Mouse (Mus musculus): ENCODE data around the gene Ranbp17. TPM values are rescaled to one million over a fixed set of nuclear protein-coding genes. Genes with fewer than 3 reads are reported as not detected.
A peak's percentile ranks its signal among the peaks of the same experiment; 100 is the strongest.

Ranbp17 gene
- polyA plus RNA-seq, 1 experiment from 2014 or later, result 12.2 TPM

- ATAC-seq (ENCODE audit: insufficient number of reproducible peaks, insufficient read depth, low FRiP score, low TSS enrichment, low read depth), result no peak
- Histone ChIP-seq H3K9me3 (no peaks in the 10 kb centered on the region), H3K36me3 (no peaks in the 10 kb centered on the region), H3K4me2 (no peak overlapping the region), H3K4me1 (replicated peaks) (no peaks in the 10 kb centered on the region), H3K27ac (no peak overlapping the region), H3K9ac (replicated peaks) (no peak overlapping the region), H3K4me3 (replicated peaks) (no peak overlapping the region), H3K27me3 (no peaks in the 10 kb centered on the region)
- 62% methylated on average over 3 of the region's 3 CpGs for WGBS
Observed at GRCm38 (mm10) chr11:33234134-33234533, 279.4 kb downstream of the Ranbp17 start.

DNA sequence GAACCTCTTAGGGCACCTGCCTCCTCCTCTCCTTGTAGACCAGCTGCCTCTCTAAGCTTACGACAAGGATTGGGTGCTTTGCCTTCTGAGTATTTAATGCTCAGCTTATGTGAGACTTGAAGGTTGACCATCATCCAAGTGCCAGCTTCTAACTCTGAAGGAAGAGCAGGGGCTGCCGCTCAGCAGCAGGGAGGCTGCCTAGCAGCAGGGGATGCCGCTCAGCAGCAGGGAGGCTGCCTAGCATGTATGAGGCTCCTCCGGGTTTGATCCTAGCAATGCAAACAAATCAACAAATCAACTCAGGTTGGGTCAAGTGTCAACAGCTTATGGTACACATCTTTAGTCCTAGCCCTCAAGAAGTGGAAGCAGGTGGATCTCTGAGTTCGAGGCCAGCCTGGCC lies 281.5 kb downstream of the Ranbp17 start:
- no peak for ATAC-seq (ENCODE audit: insufficient number of reproducible peaks, insufficient read depth, low FRiP score, low TSS enrichment, low read depth)
- Histone ChIP-seq H3K27ac (no peak overlapping the region), H3K36me3 (no peaks in the 10 kb centered on the region), H3K9ac (replicated peaks) (no peak overlapping the region), H3K4me1 (replicated peaks) (no peaks in the 10 kb centered on the region), H3K4me3 (replicated peaks) (no peak overlapping the region), H3K27me3 (no peaks in the 10 kb centered on the region), H3K4me2 (no peak overlapping the region), H3K9me3 (no peaks in the 10 kb centered on the region)
- 75% methylated on average over 5 of the region's 5 CpGs for WGBS

- H3K4me2 ChIP-seq, result no peak overlapping the region
- no peak for ATAC-seq (ENCODE audit: insufficient number of reproducible peaks, insufficient read depth, low FRiP score, low TSS enrichment, low read depth)
Observed at GRCm38 (mm10) chr11:33228186-33228585, 285.4 kb downstream of the Ranbp17 start.

GRCm38 (mm10) chr11:33226516-33226915 lies 287.0 kb downstream of the Ranbp17 start:
- H3K9me3 ChIP-seq, result no peaks in the 10 kb centered on the region
- H3K27ac ChIP-seq, result no peak overlapping the region
- no peaks in the 10 kb centered on the region for H3K36me3 ChIP-seq
- ATAC-seq (ENCODE audit: insufficient number of reproducible peaks, insufficient read depth, low FRiP score, low TSS enrichment, low read depth), result no peak
- no peaks in the 10 kb centered on the region for H3K27me3 ChIP-seq
- 84% methylated on average over 8 of the region's 8 CpGs for WGBS
- H3K4me1 ChIP-seq (replicated peaks), result no peaks in the 10 kb centered on the region
- H3K4me2 ChIP-seq, result no peak overlapping the region
- H3K9ac ChIP-seq (replicated peaks), result no peak overlapping the region
- no peak overlapping the region for H3K4me3 ChIP-seq (replicated peaks)

More at GRCm38 (mm10) chr11:33228186-33228585, 285.4 kb downstream of the Ranbp17 start:
- Histone ChIP-seq H3K27me3 (no peaks in the 10 kb centered on the region), H3K9me3 (no peaks in the 10 kb centered on the region), H3K4me1 (replicated peaks) (no peaks in the 10 kb centered on the region), H3K4me3 (replicated peaks) (no peak overlapping the region), H3K9ac (replicated peaks) (no peak overlapping the region), H3K27ac (no peak overlapping the region), H3K36me3 (no peaks in the 10 kb centered on the region)
- 89% methylated on average over 2 of the region's 2 CpGs for WGBS

GRCm38 (mm10) chr11:33221566-33222365 lies 291.8 kb downstream of the Ranbp17 start:
- 80% methylated on average over 10 of the region's 11 CpGs for WGBS
- Histone ChIP-seq H3K4me3 (replicated peaks) (no peak overlapping the region), H3K4me2 (no peak overlapping the region), H3K27ac (no peak overlapping the region), H3K36me3 (no peaks in the 10 kb centered on the region), H3K9ac (replicated peaks) (no peak overlapping the region), H3K9me3 (no peaks in the 10 kb centered on the region), H3K4me1 (replicated peaks) (no peaks in the 10 kb centered on the region), H3K27me3 (no peaks in the 10 kb centered on the region)
- ATAC-seq (ENCODE audit: insufficient number of reproducible peaks, insufficient read depth, low FRiP score, low TSS enrichment, low read depth), result 0 out of 2 replicates have a peak, but pooled peaks have one; percentile 31

- Histone ChIP-seq H3K36me3 (no peaks in the 10 kb centered on the region), H3K9me3 (no peaks in the 10 kb centered on the region), H3K9ac (replicated peaks) (0 out of 2 replicates have a peak overlapping the region, but pooled peaks have one; percentile 4), H3K4me1 (replicated peaks) (no peaks in the 10 kb centered on the region), H3K27ac (no peak overlapping the region), H3K27me3 (no peaks in the 10 kb centered on the region), H3K4me3 (replicated peaks) (no peak overlapping the region), H3K4me2 (no peak overlapping the region)
- no peak for ATAC-seq (ENCODE audit: insufficient number of reproducible peaks, insufficient read depth, low FRiP score, low TSS enrichment, low read depth)
- WGBS, result 86% methylated on average over 7 of the region's 7 CpGs
Observed at GRCm38 (mm10) chr11:33220763-33221162, 292.8 kb downstream of the Ranbp17 start.

DNA sequence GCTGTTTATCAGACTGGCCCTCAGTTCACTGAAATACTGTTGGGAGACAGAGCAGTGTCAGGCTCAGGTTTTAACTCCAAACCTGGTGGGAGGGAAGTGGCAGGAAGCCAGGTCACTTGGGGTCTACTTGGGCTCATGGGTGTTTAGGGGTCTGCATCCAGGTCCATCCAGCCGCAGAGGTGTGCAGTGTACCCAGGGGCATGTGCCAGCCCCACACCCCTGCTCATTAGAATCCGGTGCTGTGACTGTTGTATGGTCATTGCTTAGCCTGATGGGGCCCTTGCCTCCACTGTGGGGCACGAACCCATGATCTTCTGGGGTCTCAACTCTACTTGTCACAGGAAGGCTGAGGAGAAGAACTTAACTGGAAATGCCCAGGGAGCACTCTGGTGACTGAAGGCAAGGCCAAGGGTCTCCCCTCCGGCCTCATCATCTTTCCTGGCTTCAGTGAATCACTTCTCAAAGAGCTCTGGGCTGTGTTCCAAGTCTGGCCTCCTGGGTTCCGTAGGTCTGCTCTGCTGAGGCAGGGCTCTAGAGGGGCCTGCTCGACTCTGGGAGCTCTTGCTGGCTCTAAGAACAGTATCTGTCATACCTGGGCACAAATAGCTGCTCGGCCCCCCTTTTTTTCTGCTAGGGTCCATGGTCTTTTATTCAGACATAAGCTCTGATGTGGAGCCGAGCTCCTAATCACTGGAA lies 296.0 kb downstream of the Ranbp17 start:
- Histone ChIP-seq H3K27me3 (no peaks in the 10 kb centered on the region), H3K27ac (no peak overlapping the region), H3K4me1 (replicated peaks) (no peaks in the 10 kb centered on the region), H3K4me2 (no peak overlapping the region), H3K36me3 (no peaks in the 10 kb centered on the region), H3K4me3 (replicated peaks) (no peak overlapping the region), H3K9ac (replicated peaks) (no peak overlapping the region), H3K9me3 (no peaks in the 10 kb centered on the region)
- 74% methylated on average over 8 of the region's 8 CpGs for WGBS
- no peak for ATAC-seq (ENCODE audit: insufficient number of reproducible peaks, insufficient read depth, low FRiP score, low TSS enrichment, low read depth)

DNA sequence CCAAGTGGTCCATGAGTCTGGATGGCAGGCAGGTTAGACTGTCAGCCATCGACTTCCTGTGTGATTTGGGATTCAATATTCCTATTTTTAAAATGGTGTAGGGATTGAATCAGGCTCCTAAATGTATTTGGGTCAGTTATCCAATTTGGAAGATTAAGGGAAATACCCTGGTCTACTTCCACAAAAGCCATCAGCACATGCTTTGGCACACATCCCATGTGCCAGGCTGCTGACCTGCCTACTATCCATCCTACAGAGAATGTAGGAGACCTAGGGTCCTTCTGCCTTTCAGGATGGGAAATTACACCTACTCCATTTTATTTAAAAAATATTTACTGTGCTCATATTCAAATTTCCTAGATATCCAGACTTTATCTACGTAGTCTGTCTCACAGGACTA lies 306.1 kb downstream of the Ranbp17 start:
- Histone ChIP-seq H3K27ac (no peak overlapping the region), H3K4me1 (replicated peaks) (peaks cover 13% of the 10 kb centered on the region), H3K36me3 (no peaks in the 10 kb centered on the region), H3K9me3 (no peaks in the 10 kb centered on the region), H3K9ac (replicated peaks) (no peak overlapping the region), H3K4me2 (no peak overlapping the region), H3K27me3 (peaks cover 70% of the 10 kb centered on the region), H3K4me3 (replicated peaks) (no peak overlapping the region)
- 82% methylated on average over 2 of the region's 2 CpGs for WGBS
- no peak for ATAC-seq (ENCODE audit: insufficient number of reproducible peaks, insufficient read depth, low FRiP score, low TSS enrichment, low read depth)

DNA sequence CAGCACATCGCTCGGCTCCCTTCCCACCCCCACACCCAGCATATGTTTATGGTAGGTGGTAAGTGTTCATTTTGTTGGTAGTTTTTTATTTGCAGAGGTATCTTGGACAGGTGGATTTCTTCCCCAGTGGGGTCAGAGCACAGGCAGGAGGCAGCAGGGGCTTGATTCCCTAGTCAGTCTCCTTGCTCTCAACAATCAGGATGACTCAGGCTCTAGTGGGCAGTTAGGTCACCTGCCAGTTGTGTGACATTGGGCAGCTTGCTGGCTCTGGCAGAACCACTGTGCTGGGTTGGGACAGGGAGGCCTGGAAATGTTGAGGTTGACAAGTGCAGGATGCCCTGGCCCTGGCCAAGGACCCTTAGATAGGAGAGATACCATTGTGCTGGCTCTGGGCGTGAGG lies 308.6 kb downstream of the Ranbp17 start:
- Histone ChIP-seq H3K36me3 (no peaks in the 10 kb centered on the region), H3K4me1 (replicated peaks) (peaks cover 34% of the 10 kb centered on the region), H3K27ac (no peak overlapping the region), H3K9me3 (no peaks in the 10 kb centered on the region), H3K4me2 (no peak overlapping the region), H3K9ac (replicated peaks) (no peak overlapping the region), H3K27me3 (peaks cover 89% of the 10 kb centered on the region), H3K4me3 (replicated peaks) (no peak overlapping the region)
- WGBS, result 8% methylated on average over 3 of the region's 3 CpGs
- no peak for ATAC-seq (ENCODE audit: insufficient number of reproducible peaks, insufficient read depth, low FRiP score, low TSS enrichment, low read depth)

DNA sequence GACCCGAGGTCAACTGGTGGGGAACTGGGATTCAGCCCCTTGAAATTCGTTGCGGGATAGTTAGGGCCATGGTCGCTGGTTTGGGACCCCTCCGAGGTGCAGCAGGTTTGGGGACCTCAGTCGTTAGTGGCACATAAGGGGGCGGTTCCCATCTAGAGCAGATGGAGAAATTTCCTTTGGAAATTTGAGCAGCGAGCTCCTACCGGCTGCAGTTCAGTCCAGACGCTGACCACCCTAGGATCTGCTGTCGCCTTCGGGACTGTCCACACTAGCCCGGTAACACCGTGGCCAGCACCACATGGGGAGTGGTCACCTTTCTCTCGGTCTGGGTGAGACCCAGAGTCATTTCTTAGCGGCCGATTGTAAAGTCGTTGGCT lies 309.2 kb downstream of the Ranbp17 start:
- Histone ChIP-seq H3K4me3 (replicated peaks) (peak overlapping the region; percentile 36; the same call in 1 of the 2 replicates), H3K27me3 (peaks cover 96% of the 10 kb centered on the region)
- under 1% methylated on average over 18 of the region's 18 CpGs for WGBS

DNA sequence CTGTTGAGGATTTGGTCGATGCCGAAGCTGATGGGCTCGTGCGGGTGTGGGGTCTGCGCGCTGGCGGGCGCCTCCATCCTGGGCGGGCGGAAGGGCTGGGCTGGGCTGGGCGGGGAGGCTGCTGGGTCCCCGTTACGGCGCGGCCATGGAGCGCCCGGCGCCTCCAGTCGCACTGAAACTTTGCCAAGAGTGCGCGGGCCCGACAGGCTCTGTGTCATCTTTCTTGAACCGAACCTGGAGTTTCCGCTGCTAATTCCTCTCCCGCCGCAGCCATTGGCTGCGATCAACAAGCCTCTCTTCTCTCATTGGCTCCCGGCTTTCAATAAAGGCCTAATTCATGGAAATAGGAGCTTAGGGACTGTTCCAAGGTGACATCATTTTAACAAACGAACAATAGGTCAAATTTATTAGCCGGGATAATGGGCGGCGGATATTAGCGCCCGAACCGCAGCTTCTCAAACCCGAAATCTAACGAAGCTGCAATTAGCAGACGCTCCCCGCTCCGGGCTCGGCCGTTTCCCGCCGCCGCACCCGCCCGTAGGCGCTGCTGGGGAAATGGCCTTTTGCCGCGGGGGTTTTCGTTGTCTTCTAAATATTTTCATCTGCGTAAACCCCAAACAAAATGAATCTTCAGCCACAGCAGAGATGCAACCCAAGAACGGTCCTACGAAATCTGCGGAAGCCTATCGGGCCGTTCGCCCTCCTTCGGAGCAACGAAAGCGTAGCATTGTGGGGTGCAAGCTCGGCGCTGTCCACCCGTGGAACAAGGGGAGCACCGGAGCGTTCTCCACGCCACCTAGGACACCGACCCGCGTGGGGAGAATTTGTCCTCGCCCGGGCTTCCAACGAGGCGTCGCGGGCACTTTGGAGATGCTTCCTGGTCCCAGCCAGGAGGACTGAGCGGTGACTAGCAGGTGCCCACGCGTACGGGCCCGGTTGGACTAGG lies 309.9 kb downstream of the Ranbp17 start, which contains the start of gene Tlx3:
Tlx3 (minus strand) TSS at position 207 of the 946 bp plus-strand sequence.
- ATAC-seq (ENCODE audit: insufficient number of reproducible peaks, insufficient read depth, low FRiP score, low TSS enrichment, low read depth), result peak; percentile 11
- H3K9ac ChIP-seq (replicated peaks), result no peak within 1 kb of the TSS
- H3K4me2 ChIP-seq, result peak within 1 kb of the TSS; percentile 58
- peak within 1 kb of the TSS; percentile 36 for H3K4me3 ChIP-seq (replicated peaks)
- H3K4me1 ChIP-seq (replicated peaks), result peaks cover 40% of the 10 kb centered on the region
- no peaks in the 10 kb centered on the region for H3K9me3 ChIP-seq
- WGBS, result 1% methylated on average over 81 of the region's 81 CpGs
- no peaks in the 10 kb centered on the region for H3K36me3 ChIP-seq
- H3K27ac ChIP-seq, result no peak within 1 kb of the TSS
- peaks cover 100% of the 10 kb centered on the region for H3K27me3 ChIP-seq

More for the DNA sequence above, 309.2 kb downstream of the Ranbp17 start:
- no peak overlapping the region for H3K9ac ChIP-seq (replicated peaks)
- H3K4me2 ChIP-seq, result peak overlapping the region; percentile 58; the same call in 1 of the 2 replicates
- no peak for ATAC-seq (ENCODE audit: insufficient number of reproducible peaks, insufficient read depth, low FRiP score, low TSS enrichment, low read depth)
- peaks cover 36% of the 10 kb centered on the region for H3K4me1 ChIP-seq (replicated peaks)
- no peaks in the 10 kb centered on the region for H3K9me3 ChIP-seq
- no peaks in the 10 kb centered on the region for H3K36me3 ChIP-seq
- no peak overlapping the region for H3K27ac ChIP-seq
